Mouse (Mus musculus) embryonic fibroblast, embryonic 13.5 days (primary cell): ENCODE measurements around the gene Pgam2. TPM values are rescaled to one million over a fixed set of nuclear protein-coding genes. Genes with fewer than 3 reads are reported as not detected.

Experiments
- H3K27ac ChIP-seq: 2 replicates; pipeline ENCODE4 v1.5.1; 2012; ENCODE audit warnings: low read length, control low read depth, inconsistent platforms; ENCODE audit not compliant: insufficient read depth
- H3K4me1 ChIP-seq: 2 replicates; pipeline ENCODE4 v1.6.1; 2011; ENCODE audit warnings: low read length; ENCODE audit not compliant: control insufficient read depth, insufficient read depth
- H3K4me3 ChIP-seq: 2 replicates; pipeline ENCODE4 v1.5.1; 2011; ENCODE audit warnings: mild to moderate bottlenecking, control low read depth, low read length; ENCODE audit not compliant: insufficient read depth
- CTCF ChIP-seq: IDR thresholded peaks from 2 replicates; pipeline ENCODE4 v1.5.1; 2011; ENCODE audit warnings: mild to moderate bottlenecking, control low read depth, low read length, moderate library complexity, borderline replicate concordance; ENCODE audit not compliant: insufficient read depth
- POLR2A ChIP-seq: IDR thresholded peaks from 2 replicates; pipeline ENCODE4 v1.6.1; 2011; ENCODE audit warnings: low read depth, mild to moderate bottlenecking, control low read depth, low read length, moderate library complexity
- polyA plus RNA-seq: library from polyadenylated mRNA; stranded (reverse); fragments of >200 nt; gene quantifications from 2 replicates; pipeline ENCODE4 v1.2.4, GENCODE M21; 2011; ENCODE audit warnings: low read depth; ENCODE audit not compliant: missing spikeins, insufficient read length

Gene Pgam2
- polyA plus RNA-seq, 1 experiment: not detected

- no peaks in the 10 kb centered on the region for H3K4me1 ChIP-seq
- H3K4me3 ChIP-seq: no peak overlapping the region
- TF ChIP-seq CTCF: no peak
- TF ChIP-seq POLR2A: no peak
- H3K27ac ChIP-seq: no peak overlapping the region
Measured at GRCm38 (mm10) chr11:5807956-5808355, 4.4 kb upstream of the Pgam2 start.

DNA sequence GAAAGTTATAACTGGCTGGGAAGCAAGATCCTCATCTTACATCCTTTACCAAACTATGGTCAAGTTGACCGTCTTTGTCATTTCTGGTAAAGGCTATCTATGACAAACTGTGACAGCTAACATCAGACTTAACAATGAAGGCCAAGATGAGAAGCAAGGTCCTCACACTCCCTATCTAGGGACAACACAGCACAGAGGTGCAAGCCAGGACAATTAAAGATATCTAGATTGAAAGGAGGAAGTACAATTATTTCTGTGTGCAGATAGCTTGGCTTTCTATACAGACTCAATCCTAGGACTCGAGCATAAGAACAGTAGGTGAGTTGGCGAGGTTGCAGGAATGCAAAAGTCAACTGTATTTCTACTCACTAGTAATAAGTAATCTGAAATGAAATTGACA, 2.2 kb upstream of the Pgam2 start:
- H3K4me1 ChIP-seq: no peaks in the 10 kb centered on the region
- no peak for TF ChIP-seq CTCF
- no peak for TF ChIP-seq POLR2A
- H3K27ac ChIP-seq: no peak overlapping the region
- H3K4me3 ChIP-seq: no peak overlapping the region

- TF ChIP-seq CTCF (no peak), POLR2A (no peak)
- H3K4me1 ChIP-seq: no peaks in the 10 kb centered on the region
- no peak overlapping the region for H3K4me3 ChIP-seq
- no peak overlapping the region for H3K27ac ChIP-seq
Measured at GRCm38 (mm10) chr11:5804174-5804573, 641 bp upstream of the Pgam2 start.

DNA sequence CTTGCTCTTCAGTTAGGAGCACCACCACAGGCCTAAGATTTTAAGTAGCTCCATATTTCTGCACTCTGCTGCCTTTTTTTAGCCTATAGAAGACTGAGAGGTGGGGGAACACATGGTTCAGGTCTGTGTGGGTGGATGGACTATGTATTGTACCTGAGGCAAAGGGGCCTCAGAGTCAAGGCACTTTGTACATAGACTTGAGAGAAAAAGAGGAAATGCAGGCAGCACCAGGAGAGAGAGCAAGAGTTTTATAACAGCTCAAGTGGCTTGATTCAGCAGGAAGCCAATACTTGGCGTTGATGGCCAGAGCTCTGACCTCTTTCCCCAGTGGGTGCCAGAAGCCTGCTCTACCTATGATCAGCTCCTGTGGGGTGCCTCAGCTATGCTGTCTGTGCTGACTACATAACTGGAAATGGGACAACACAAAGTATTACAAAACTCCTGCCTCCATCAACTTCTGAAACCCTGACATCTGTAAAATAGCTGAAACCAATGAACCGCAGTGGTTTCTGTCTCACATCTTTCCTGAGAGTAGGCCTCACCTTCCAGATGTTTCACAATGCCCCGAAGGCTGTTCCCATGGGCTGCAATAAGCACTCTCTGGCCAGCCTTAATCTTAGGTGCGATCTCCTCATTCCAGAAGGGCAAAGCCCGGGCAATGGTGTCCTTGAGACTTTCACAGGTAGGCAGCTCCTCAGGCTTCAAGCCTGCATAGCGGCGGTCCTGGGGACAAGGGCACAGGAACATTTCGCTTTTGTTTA, 896 bp downstream of the Pgam2 start:
- Histone ChIP-seq H3K4me3 (no peak overlapping the region), H3K27ac (no peak overlapping the region), H3K4me1 (no peaks in the 10 kb centered on the region)
- TF ChIP-seq POLR2A (no peak), CTCF (no peak)

DNA sequence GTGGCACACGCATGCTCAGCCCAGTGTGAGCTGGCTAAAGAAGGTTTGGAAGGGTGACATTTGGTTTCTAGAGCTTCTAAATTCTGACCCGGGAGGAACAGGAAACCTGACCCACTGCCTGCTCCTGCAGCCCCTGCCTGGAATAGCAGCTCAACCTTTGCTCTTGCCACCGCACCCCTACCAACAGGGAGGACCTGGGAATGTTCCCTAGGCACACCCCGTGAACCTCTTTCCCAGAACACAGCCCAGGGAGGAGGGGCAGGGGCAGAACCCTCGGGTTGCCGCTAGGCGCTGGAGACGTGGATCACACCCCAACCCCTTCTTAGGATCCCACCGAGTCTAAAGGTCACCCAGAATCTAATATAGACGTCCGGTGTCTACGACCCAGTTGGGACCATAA, 1.5 kb downstream of the Pgam2 start:
- H3K4me1 ChIP-seq: no peaks in the 10 kb centered on the region
- H3K27ac ChIP-seq: no peak overlapping the region
- H3K4me3 ChIP-seq: no peak overlapping the region
- TF ChIP-seq POLR2A (no peak; the same call in 1 of the 2 replicates), CTCF (no peak)

GRCm38 (mm10) chr11:5801511-5801910, 2.0 kb downstream of the Pgam2 start:
- no peak for TF ChIP-seq CTCF
- no peak for TF ChIP-seq POLR2A
- Histone ChIP-seq H3K4me3 (no peak overlapping the region), H3K27ac (no peak overlapping the region), H3K4me1 (no peaks in the 10 kb centered on the region)

DNA sequence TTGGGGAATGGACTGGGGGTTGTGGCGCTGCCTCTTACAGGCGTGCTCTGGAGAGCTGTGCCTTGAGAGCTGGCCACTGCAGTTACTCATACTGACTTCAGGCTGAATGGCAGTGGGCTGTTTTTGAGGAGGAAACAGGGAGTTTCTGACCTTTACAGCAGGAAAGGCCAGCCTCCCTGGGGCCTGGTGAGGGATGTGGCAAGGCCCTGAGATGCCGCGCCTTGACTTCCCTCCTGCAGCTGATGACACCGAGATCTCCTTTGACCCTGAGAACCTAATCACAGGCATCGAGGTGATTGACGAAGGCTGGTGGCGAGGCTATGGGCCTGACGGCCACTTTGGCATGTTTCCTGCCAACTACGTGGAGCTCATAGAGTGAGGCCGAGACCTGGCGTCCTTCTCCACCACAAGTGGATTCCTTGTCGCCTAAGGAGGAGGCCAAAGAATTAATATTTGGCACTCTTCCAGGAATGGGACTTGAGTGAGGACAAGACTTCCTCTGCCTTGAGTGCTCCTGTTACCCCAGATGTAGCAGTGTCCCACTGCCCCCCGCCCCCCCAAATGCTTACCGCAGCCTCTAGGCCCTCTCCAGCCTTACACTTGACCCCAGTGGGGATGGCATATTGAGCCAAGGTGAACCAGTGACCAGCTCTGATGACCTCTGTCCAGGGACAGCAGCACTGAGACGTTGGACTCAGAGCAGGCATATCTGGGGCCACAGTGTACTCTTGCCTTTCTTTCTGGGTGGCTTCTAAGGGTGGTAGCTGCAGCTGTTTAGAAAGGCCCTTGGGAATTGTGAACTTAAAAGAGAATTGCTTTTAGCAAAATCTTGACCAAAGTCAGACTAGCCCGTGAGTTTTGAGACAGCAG, 3.7 kb downstream of the Pgam2 start:
- Histone ChIP-seq H3K4me3 (no peak overlapping the region), H3K4me1 (0 out of 2 replicates have a peak, but pooled peaks cover 7% of the 10 kb centered on the region), H3K27ac (no peak overlapping the region)
- TF ChIP-seq CTCF (no peak), POLR2A (no peak)

- Histone ChIP-seq H3K4me1 (0 out of 2 replicates have a peak, but pooled peaks cover 7% of the 10 kb centered on the region), H3K4me3 (no peak overlapping the region), H3K27ac (no peak overlapping the region)
- TF ChIP-seq POLR2A: no peak
- TF ChIP-seq CTCF: no peak
Measured at GRCm38 (mm10) chr11:5797928-5798327, 5.6 kb downstream of the Pgam2 start.

GRCm38 (mm10) chr11:5797371-5797770, 6.2 kb downstream of the Pgam2 start:
- 0 out of 2 replicates have a peak, but pooled peaks cover 7% of the 10 kb centered on the region for H3K4me1 ChIP-seq
- TF ChIP-seq CTCF (no peak), POLR2A (no peak)
- no peak overlapping the region for H3K4me3 ChIP-seq
- H3K27ac ChIP-seq: no peak overlapping the region

DNA sequence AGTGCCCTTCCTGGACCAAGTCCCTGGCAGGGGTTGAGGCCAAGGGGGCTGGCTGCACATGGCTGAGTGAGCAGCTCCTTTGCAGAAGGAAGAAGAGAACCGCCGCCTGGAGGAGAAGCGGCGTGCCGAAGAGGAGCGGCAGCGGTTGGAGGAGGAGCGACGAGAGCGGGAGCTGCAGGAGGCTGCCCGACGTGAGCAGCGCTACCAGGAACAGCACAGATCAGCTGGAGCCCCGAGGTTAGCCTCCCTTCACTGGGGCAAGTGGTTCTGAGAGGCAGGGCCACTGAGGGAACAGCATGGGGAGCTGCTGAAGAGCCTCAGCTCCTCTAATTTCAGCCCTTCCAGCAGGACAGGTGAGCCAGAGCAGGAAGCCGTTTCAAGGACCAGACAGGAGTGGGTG, 6.6 kb downstream of the Pgam2 start:
- TF ChIP-seq CTCF: no peak
- TF ChIP-seq POLR2A: no peak
- Histone ChIP-seq H3K27ac (no peak overlapping the region), H3K4me3 (no peak overlapping the region), H3K4me1 (0 out of 2 replicates have a peak, but pooled peaks cover 7% of the 10 kb centered on the region)
